Mouse (Mus musculus) myocyte (in vitro differentiated cells): ENCODE measurements around the gene Kdelr2. TPM values are rescaled to one million over a fixed set of nuclear protein-coding genes. Genes with fewer than 3 reads are reported as not detected.

ENCODE experiments used
- H3K27me3 ChIP-seq: one replicate; pipeline ENCODE4 v1.6.1; 2011; ENCODE audit not compliant: control insufficient read depth, insufficient read depth, insufficient read length
- H3K36me3 ChIP-seq: one replicate; pipeline ENCODE4 v1.6.1; 2011; ENCODE audit not compliant: control insufficient read depth, insufficient read depth
- H3K4me2 ChIP-seq: one replicate; pipeline ENCODE4 v1.6.1; 2011; ENCODE audit warnings: low read depth, control low read depth
- H3K4me3 ChIP-seq: one replicate; pipeline ENCODE4 v1.5.1; 2011; ENCODE audit warnings: mild to moderate bottlenecking, control low read depth, moderate library complexity
- H3K79me2 ChIP-seq: one replicate; pipeline ENCODE4 v1.6.1; 2011; ENCODE audit not compliant: control insufficient read depth, insufficient read depth
- H3ac ChIP-seq: one replicate; pipeline ENCODE4 v1.6.1; 2011; ENCODE audit not compliant: control insufficient read depth, insufficient read length
- CEBPB ChIP-seq: IDR thresholded peaks from 2 replicates; pipeline ENCODE4 v1.6.1; 2011; ENCODE audit warnings: mild to moderate bottlenecking, moderate library complexity; ENCODE audit not compliant: poor library complexity, insufficient read depth, severe bottlenecking
- E2F4 ChIP-seq: IDR thresholded peaks from one replicate; pipeline ENCODE4 v1.6.1; 2011; ENCODE audit warnings: mild to moderate bottlenecking, control low read depth, moderate library complexity; ENCODE audit not compliant: insufficient read depth
- MAX ChIP-seq: IDR thresholded peaks from one replicate; pipeline ENCODE4 v1.6.1; 2011; ENCODE audit warnings: low read depth, mild to moderate bottlenecking, control low read depth
- MYOD1 ChIP-seq, 3 experiments: IDR thresholded peaks; one replicate each; pipeline ENCODE4 v1.6.1; 2011; ENCODE audit warnings: control low read depth in 2 of 3, low read depth in 2 of 3, mild to moderate bottlenecking in 2 of 3, moderate library complexity in 1 of 3; ENCODE audit not compliant: insufficient read length in 2 of 3, control insufficient read depth in 1 of 3
- MYOG ChIP-seq, 3 experiments: IDR thresholded peaks; one replicate each; pipeline ENCODE4 v1.6.1; 2011; ENCODE audit warnings: control low read depth in 2 of 3, low read depth in 2 of 3, mild to moderate bottlenecking in 2 of 3; ENCODE audit not compliant: insufficient read length in 2 of 3, control insufficient read depth in 1 of 3, insufficient read depth in 1 of 3
- POLR2A ChIP-seq: IDR thresholded peaks from one replicate; pipeline ENCODE4 v1.6.1; 2011; ENCODE audit warnings: low read depth, mild to moderate bottlenecking, control low read depth, moderate library complexity; ENCODE audit not compliant: insufficient read length
- POLR2AphosphoS2 ChIP-seq: IDR thresholded peaks from one replicate; pipeline ENCODE4 v1.6.1; 2011; ENCODE audit warnings: low read depth, control low read depth; ENCODE audit not compliant: insufficient read length
- REST ChIP-seq: IDR thresholded peaks from one replicate; pipeline ENCODE4 v1.6.1; 2011; ENCODE audit warnings: mild to moderate bottlenecking, control low read depth, moderate library complexity; ENCODE audit not compliant: insufficient read depth, insufficient read length
- SRF ChIP-seq: IDR thresholded peaks from one replicate; pipeline ENCODE4 v1.6.1; 2011; ENCODE audit warnings: low read depth; ENCODE audit not compliant: control insufficient read depth, insufficient read length
- TCF12 ChIP-seq: IDR thresholded peaks from one replicate; pipeline ENCODE4 v1.6.1; 2011; ENCODE audit warnings: mild to moderate bottlenecking, control low read depth; ENCODE audit not compliant: poor library complexity, insufficient read depth, severe bottlenecking
- TCF3 ChIP-seq: IDR thresholded peaks from one replicate; pipeline ENCODE4 v1.6.1; 2011; ENCODE audit warnings: low read depth, control low read depth; ENCODE audit not compliant: insufficient read length
- USF1 ChIP-seq: IDR thresholded peaks from one replicate; pipeline ENCODE4 v1.6.1; 2011; ENCODE audit warnings: low read depth, mild to moderate bottlenecking, control low read depth, moderate library complexity
- polyA plus RNA-seq: library from polyadenylated mRNA; unstranded; fragments of >200 nt; fragmentation: generic; extraction: Trizol; gene quantifications from one replicate; pipeline ENCODE4 v1.2.1, GENCODE M21; 2012; ENCODE audit warnings: missing spikeins

Gene Kdelr2
- polyA plus RNA-seq, 1 experiment: 88.2 TPM

- H3ac ChIP-seq: no peak overlapping the region
- no peak overlapping the region for H3K4me2 ChIP-seq
- TF ChIP-seq POLR2A (no peak), SRF (no peak)
- H3K79me2 ChIP-seq: no peaks in the 10 kb centered on the region
- no peak overlapping the region for H3K4me3 ChIP-seq
- H3K27me3 ChIP-seq: no peaks in the 10 kb centered on the region
- no peaks in the 10 kb centered on the region for H3K36me3 ChIP-seq
Observed at GRCm38 (mm10) chr5:143466891-143467669, 63.4 kb downstream of the Kdelr2 start.

- no peak overlapping the region for H3ac ChIP-seq
Observed at GRCm38 (mm10) chr5:143467931-143468330, 64.3 kb downstream of the Kdelr2 start.

GRCm38 (mm10) chr5:143469628-143470027 lies 66.0 kb downstream of the Kdelr2 start:
- no peaks in the 10 kb centered on the region for H3K27me3 ChIP-seq
- TF ChIP-seq USF1 (no peak), MYOD1 (IDR thresholded peaks at IDR 0.05; ENCODE audit: control insufficient read depth in 1 of 3, insufficient read length in 2 of 3, low read depth in 2 of 3) (no peak), MYOG (IDR thresholded peaks at IDR 0.05; ENCODE audit: control insufficient read depth in 1 of 3, insufficient read depth in 1 of 3, insufficient read length in 2 of 3, low read depth in 2 of 3) (no peak), POLR2A (no peak)
- H3K4me2 ChIP-seq: no peak overlapping the region
- no peaks in the 10 kb centered on the region for H3K36me3 ChIP-seq
- no peaks in the 10 kb centered on the region for H3K79me2 ChIP-seq
- H3ac ChIP-seq: no peak overlapping the region
- no peak overlapping the region for H3K4me3 ChIP-seq

More at GRCm38 (mm10) chr5:143467931-143468330, 64.3 kb downstream of the Kdelr2 start:
- TF ChIP-seq POLR2AphosphoS2 (no peak), MYOG (IDR thresholded peaks at IDR 0.05; ENCODE audit: control insufficient read depth in 1 of 3, insufficient read depth in 1 of 3, insufficient read length in 2 of 3, low read depth in 2 of 3) (no peak), E2F4 (no peak), MYOD1 (IDR thresholded peaks at IDR 0.05; ENCODE audit: control insufficient read depth in 1 of 3, insufficient read length in 2 of 3, low read depth in 2 of 3) (no peak), MAX (no peak), REST (no peak), POLR2A (no peak), CEBPB (no peak), USF1 (no peak), TCF12 (no peak), SRF (no peak), TCF3 (no peak)
- no peaks in the 10 kb centered on the region for H3K27me3 ChIP-seq
- no peaks in the 10 kb centered on the region for H3K79me2 ChIP-seq
- H3K4me3 ChIP-seq: no peak overlapping the region
- no peak overlapping the region for H3K4me2 ChIP-seq
- H3K36me3 ChIP-seq: no peaks in the 10 kb centered on the region

- no peak overlapping the region for H3ac ChIP-seq
- no peak overlapping the region for H3K4me3 ChIP-seq
- H3K4me2 ChIP-seq: no peak overlapping the region
- no peaks in the 10 kb centered on the region for H3K79me2 ChIP-seq
- H3K36me3 ChIP-seq: no peaks in the 10 kb centered on the region
- TF ChIP-seq TCF12: no peak
- TF ChIP-seq MYOD1 (IDR thresholded peaks at IDR 0.05; ENCODE audit: control insufficient read depth in 1 of 3, insufficient read length in 2 of 3, low read depth in 2 of 3): no peak
- TF ChIP-seq USF1: no peak
- no peak for TF ChIP-seq REST
- TF ChIP-seq POLR2A: no peak
- no peak for TF ChIP-seq MAX
- TF ChIP-seq POLR2AphosphoS2: no peak
- no peak for TF ChIP-seq E2F4
- TF ChIP-seq TCF3: no peak
- TF ChIP-seq MYOG (IDR thresholded peaks at IDR 0.05; ENCODE audit: control insufficient read depth in 1 of 3, insufficient read depth in 1 of 3, insufficient read length in 2 of 3, low read depth in 2 of 3): no peak
- no peaks in the 10 kb centered on the region for H3K27me3 ChIP-seq
Observed at GRCm38 (mm10) chr5:143470421-143471164, 67.0 kb downstream of the Kdelr2 start.

GRCm38 (mm10) chr5:143471165-143471546 lies 67.5 kb downstream of the Kdelr2 start:
- H3K36me3 ChIP-seq: no peaks in the 10 kb centered on the region

More at GRCm38 (mm10) chr5:143471165-143471546, 67.5 kb downstream of the Kdelr2 start:
- H3K79me2 ChIP-seq: no peaks in the 10 kb centered on the region
- H3K4me2 ChIP-seq: no peak overlapping the region
- H3K4me3 ChIP-seq: no peak overlapping the region
- H3K27me3 ChIP-seq: no peaks in the 10 kb centered on the region
- no peak overlapping the region for H3ac ChIP-seq
- TF ChIP-seq POLR2A (no peak), TCF12 (no peak)

Other genes with a start within 250 kb of the Kdelr2 start
- gene Rbak, start 223.1 kb upstream of the Kdelr2 start, polyA plus RNA-seq: 3.1 TPM
- gene Spdye4b, start 222.8 kb upstream of the Kdelr2 start, polyA plus RNA-seq: not detected
- gene Spdye4a, start 176.9 kb upstream of the Kdelr2 start, polyA plus RNA-seq: not detected
- gene Zfp12, start 168.7 kb upstream of the Kdelr2 start, polyA plus RNA-seq: 4.5 TPM
- gene Zfp316, start 133.8 kb upstream of the Kdelr2 start, polyA plus RNA-seq: 6.1 TPM
- gene Zfp853, start 110.2 kb upstream of the Kdelr2 start, polyA plus RNA-seq: 0.01 TPM
- gene E130309D02Rik, start 88.5 kb upstream of the Kdelr2 start, polyA plus RNA-seq: 25.7 TPM
- 60.5 TPM for gene Zdhhc4, start 74.6 kb upstream of the Kdelr2 start, polyA plus RNA-seq
- gene Grid2ip, start 46.5 kb upstream of the Kdelr2 start, polyA plus RNA-seq: not detected
- gene Daglb, start 60.7 kb downstream of the Kdelr2 start, polyA plus RNA-seq: 3.9 TPM
- gene Rac1, start 124.2 kb downstream of the Kdelr2 start, polyA plus RNA-seq: 245 TPM
- 18.5 TPM for gene Cyth3, start 218.6 kb downstream of the Kdelr2 start, polyA plus RNA-seq